Mouse (Mus musculus) MEL (cell line): ENCODE data around the gene Ankrd33b.

Experiments
- BHLHE40 ChIP-seq: IDR thresholded peaks from 2 replicates; pipeline ENCODE4 v1.6.1; 2012; ENCODE audit warnings: low read depth, mild to moderate bottlenecking, inconsistent platforms, low read length, improper control_type of control experiment, borderline replicate concordance
- CTCF ChIP-seq, 3 experiments: IDR thresholded peaks in 2 of 3; conservative IDR thresholded peaks in 1 of 3; 2 replicates each; pipeline ENCODE4 v1.5.1; 2011 to 2012; ENCODE audit warnings: low read length in 3 of 3, low read depth in 2 of 3, mild to moderate bottlenecking in 2 of 3, improper control_type of control experiment in 1 of 3, inconsistent platforms in 1 of 3, mixed read lengths in 1 of 3, moderate library complexity in 1 of 3; ENCODE audit not compliant: control insufficient read depth in 1 of 3, insufficient read depth in 1 of 3, poor library complexity in 1 of 3, severe bottlenecking in 1 of 3
- EP300 ChIP-seq, 2 experiments: IDR thresholded peaks; 2 replicates each; pipeline ENCODE4 v1.6.1; 2011; ENCODE audit warnings: improper control_type of control experiment in 2 of 2, low read length in 2 of 2, low read depth in 1 of 2, mild to moderate bottlenecking in 1 of 2
- ETS1 ChIP-seq: IDR thresholded peaks from 2 replicates; pipeline ENCODE4 v1.6.1; 2012; ENCODE audit warnings: low read depth, mild to moderate bottlenecking, inconsistent platforms, low read length, improper control_type of control experiment, moderate library complexity
- MAX ChIP-seq: IDR thresholded peaks from 2 replicates; pipeline ENCODE4 v1.6.1; 2011; ENCODE audit warnings: low read length, improper control_type of control experiment
- NRF1 ChIP-seq: IDR thresholded peaks from 2 replicates; pipeline ENCODE4 v1.6.1; 2014; ENCODE audit warnings: low read depth, mild to moderate bottlenecking, inconsistent platforms, low read length, improper control_type of control experiment, moderate library complexity; ENCODE audit not compliant: poor library complexity, insufficient read depth, severe bottlenecking
- POLR2A ChIP-seq, 2 experiments: IDR thresholded peaks; 2 replicates each; pipeline ENCODE4 v1.6.1; 2011 to 2012; ENCODE audit warnings: low read length in 2 of 2, mild to moderate bottlenecking in 2 of 2, control low read depth in 1 of 2, improper control_type of control experiment in 1 of 2, low read depth in 1 of 2, moderate library complexity in 1 of 2; ENCODE audit not compliant: control insufficient read depth in 1 of 2, insufficient read depth in 1 of 2, poor library complexity in 1 of 2
- SIN3A ChIP-seq: IDR thresholded peaks from 2 replicates; pipeline ENCODE4 v1.6.1; 2012; ENCODE audit warnings: low read length, improper control_type of control experiment, inconsistent platforms
- SMC3 ChIP-seq: IDR thresholded peaks from 2 replicates; pipeline ENCODE4 v1.6.1; 2011; ENCODE audit warnings: low read depth, low read length, improper control_type of control experiment
- TAL1 ChIP-seq: IDR thresholded peaks from 2 replicates; pipeline ENCODE4 v1.6.1; 2012; ENCODE audit warnings: mild to moderate bottlenecking, inconsistent platforms, low read length, moderate library complexity, mixed read lengths
- USF1 ChIP-seq: IDR thresholded peaks from 2 replicates; pipeline ENCODE4 v1.6.1; 2014; ENCODE audit warnings: low read depth, mild to moderate bottlenecking, inconsistent platforms, low read length, improper control_type of control experiment, moderate library complexity

DNA sequence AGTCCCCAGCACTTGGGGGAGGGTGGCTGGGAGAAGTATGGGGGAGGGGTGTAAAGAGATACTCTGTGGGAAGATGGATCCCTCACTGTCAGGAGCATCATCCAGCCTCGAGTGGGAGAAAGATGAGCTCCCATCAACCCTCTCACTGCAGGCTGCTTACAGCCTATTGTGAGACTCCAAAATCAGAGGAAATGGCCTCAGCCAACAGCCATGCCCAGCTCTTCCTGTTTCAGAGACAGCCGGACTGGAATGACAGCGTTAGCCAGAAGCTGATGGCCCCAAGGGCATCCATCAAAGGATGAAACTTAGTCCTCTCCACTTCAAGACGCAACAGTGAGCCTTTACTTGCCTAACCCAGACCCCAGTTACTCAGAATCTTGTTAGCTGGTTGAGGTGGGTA is 47.7 kb upstream of the Ankrd33b start:
- no peak for TF ChIP-seq TAL1
- TF ChIP-seq POLR2A (IDR thresholded peaks at IDR 0.05; ENCODE audit: control insufficient read depth in 1 of 2, insufficient read depth in 1 of 2, low read depth in 1 of 2, low read length in 2 of 2, poor library complexity in 1 of 2) = no peak
- TF ChIP-seq NRF1 = no peak
- no peak for TF ChIP-seq EP300 (IDR thresholded peaks at IDR 0.05; ENCODE audit: low read depth in 1 of 2, low read length in 2 of 2)
- TF ChIP-seq CTCF (IDR thresholded peaks at IDR 0.05 in 2 of 3, conservative IDR thresholded peaks at IDR 0.05 in 1 of 3; ENCODE audit: control insufficient read depth in 1 of 3, insufficient read depth in 1 of 3, low read depth in 2 of 3, low read length in 3 of 3, poor library complexity in 1 of 3, severe bottlenecking in 1 of 3) = no peak
- no peak for TF ChIP-seq MAX
- TF ChIP-seq ETS1 = no peak
- no peak for TF ChIP-seq USF1
- no peak for TF ChIP-seq SIN3A
- TF ChIP-seq SMC3 = no peak
- TF ChIP-seq BHLHE40 = no peak
